Mouse (Mus musculus) frontal cortex, postnatal 36 days (tissue): ENCODE data around the gene Nup133.

Experiments used
- DNase-seq, 2 experiments: peaks; one replicate each; pipeline ENCODE4 v3.0.0; 2022; ENCODE audit warnings: low spot score in 2 of 2

Gene Nup133

GRCm38 (mm10) chr8:123847546-123847945, 101.5 kb downstream of the Nup133 start:
- no peak for DNase-seq
